Mouse (Mus musculus) bone marrow macrophage, adult 2 months (primary cell): ENCODE results near the gene Abca6.

Source experiments
- CTCF ChIP-seq: IDR thresholded peaks from 2 replicates; pipeline ENCODE4 v1.5.1; 2012; ENCODE audit warnings: low read depth, mild to moderate bottlenecking, low read length, moderate library complexity
- POLR2A ChIP-seq: IDR thresholded peaks from 2 replicates; pipeline ENCODE4 v1.6.1; 2012; ENCODE audit warnings: mild to moderate bottlenecking, low read depth, low read length, borderline replicate concordance

DNA sequence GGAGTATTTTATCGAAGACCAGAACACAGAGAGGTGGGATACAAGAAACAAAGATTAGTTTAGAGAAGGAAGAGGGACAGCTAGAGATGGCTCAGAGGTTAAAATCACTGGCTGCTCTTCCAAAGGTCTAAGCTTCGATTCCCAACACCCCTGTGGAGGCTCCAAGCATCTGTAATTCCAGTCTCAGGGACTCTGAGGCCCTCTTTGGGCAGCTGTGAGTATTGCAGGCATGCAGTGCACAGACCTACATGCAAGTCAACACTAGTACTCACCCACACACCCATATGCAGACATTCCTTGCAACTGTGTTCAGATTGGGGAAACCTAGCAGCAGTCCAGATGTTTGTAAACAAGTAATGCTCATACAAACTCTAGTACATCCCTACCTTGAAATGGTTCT is 39.0 kb upstream of the Abca6 start:
- no peak for TF ChIP-seq CTCF
- TF ChIP-seq POLR2A = no peak
